Mouse (Mus musculus) neural tube, embryonic 13.5 days (tissue): Measurements from ENCODE around the gene Rtbdn. TPM values are rescaled to one million over a fixed set of nuclear protein-coding genes. Genes with fewer than 3 reads are reported as not detected.

Experiments used
- ATAC-seq: fragments of 200-750 bp; cut with Nextera tagmentation; 2 replicates; pipeline ENCODE4 v1.8.0; 2017; ENCODE audit warnings: low read depth, mild to moderate bottlenecking, moderate TSS enrichment, moderate library complexity
- H3K27ac ChIP-seq: fragments of 300-500 bp; sonication (generic); replicated peaks from 2 replicates; pipeline ENCODE4 v1.5.1; 2015; ENCODE audit warnings: moderate library complexity, mild to moderate bottlenecking, inconsistent platforms
- H3K27me3 ChIP-seq: fragments of 300-500 bp; sonication (generic); 2 replicates; pipeline ENCODE4 v1.6.1; 2015; ENCODE audit warnings: mild to moderate bottlenecking, inconsistent platforms
- H3K36me3 ChIP-seq: fragments of 300-500 bp; sonication (generic); 2 replicates; pipeline ENCODE4 v1.6.1; 2015; ENCODE audit warnings: mild to moderate bottlenecking, inconsistent platforms
- H3K4me1 ChIP-seq: fragments of 300-500 bp; sonication (generic); replicated peaks from 2 replicates; pipeline ENCODE4 v1.6.1; 2015; ENCODE audit warnings: inconsistent platforms
- H3K4me2 ChIP-seq: fragments of 300-500 bp; sonication (generic); 2 replicates; pipeline ENCODE4 v1.6.1; 2015; ENCODE audit warnings: inconsistent platforms, mild to moderate bottlenecking, moderate library complexity
- H3K4me3 ChIP-seq: fragments of 300-500 bp; sonication (generic); 2 replicates; pipeline ENCODE4 v1.5.1; 2015; ENCODE audit warnings: mild to moderate bottlenecking, inconsistent platforms
- H3K9ac ChIP-seq: fragments of 300-500 bp; sonication (generic); 2 replicates; pipeline ENCODE4 v1.6.1; 2015; ENCODE audit warnings: moderate library complexity, mild to moderate bottlenecking, inconsistent platforms
- H3K9me3 ChIP-seq: fragments of 300-500 bp; sonication (generic); 2 replicates; pipeline ENCODE4 v1.6.1; 2016; ENCODE audit warnings: inconsistent platforms
- WGBS: fragments of 180-500 bp; shearing (Covaris S2); methylation state at CpG from one replicate; pipeline ENCODE4 v1.1.7; 2015; 5-methylcytosine and 5-hydroxymethylcytosine counted together
- polyA plus RNA-seq: library from polyadenylated mRNA; unstranded; fragments of >200 nt; fragmentation: Nextera tagmentation; extraction: Ambion mirVana; gene quantifications from 2 replicates; pipeline ENCODE4 v1.2.1, GENCODE M21; 2015

Rtbdn gene
- polyA plus RNA-seq, 1 experiment from 2014 or later: 1.6 TPM

GRCm38 (mm10) chr8:84928456-84929306, 18.1 kb upstream of the Rtbdn start:
- 4% methylated on average over 48 of the region's 52 CpGs for WGBS
- peak overlapping the region; percentile 27 for H3K4me3 ChIP-seq
- peak overlapping the region; percentile 50 for H3K9ac ChIP-seq
- H3K4me2 ChIP-seq: peak overlapping the region; percentile 52
- H3K36me3 ChIP-seq: peaks cover 79% of the 10 kb centered on the region
- H3K9me3 ChIP-seq: no peaks in the 10 kb centered on the region
- H3K4me1 ChIP-seq: peaks cover 14% of the 10 kb centered on the region
- peak; percentile 60; the same call in 1 of the 2 replicates for ATAC-seq
- H3K27ac ChIP-seq: no peak overlapping the region
- H3K27me3 ChIP-seq: peaks cover 50% of the 10 kb centered on the region

- no peak for ATAC-seq
- Histone ChIP-seq H3K4me3 (no peak overlapping the region), H3K36me3 (peaks cover 60% of the 10 kb centered on the region), H3K27ac (no peak overlapping the region), H3K27me3 (peaks cover 56% of the 10 kb centered on the region), H3K4me2 (no peak overlapping the region), H3K9ac (no peak overlapping the region), H3K9me3 (no peaks in the 10 kb centered on the region), H3K4me1 (peaks cover 33% of the 10 kb centered on the region)
- 85% methylated on average over 13 of the region's 13 CpGs for WGBS
These were observed 16.2 kb upstream of the Rtbdn start for GRCm38 (mm10) chr8:84930582-84930981.

GRCm38 (mm10) chr8:84933767-84934559, 12.8 kb upstream of the Rtbdn start:
- WGBS: 81% methylated on average over 16 of the region's 16 CpGs

GRCm38 (mm10) chr8:84934860-84935259, 11.9 kb upstream of the Rtbdn start:
- Histone ChIP-seq H3K36me3 (peaks cover 30% of the 10 kb centered on the region), H3K27ac (peak overlapping the region; percentile 98), H3K9ac (peak overlapping the region; percentile 94), H3K4me2 (peak overlapping the region; percentile 90), H3K9me3 (no peaks in the 10 kb centered on the region), H3K4me3 (peak overlapping the region; percentile 73), H3K27me3 (peaks cover 58% of the 10 kb centered on the region), H3K4me1 (peaks cover 37% of the 10 kb centered on the region)
- under 1% methylated on average over 15 of the region's 15 CpGs for WGBS
- peak; percentile 72 for ATAC-seq

More at GRCm38 (mm10) chr8:84933767-84934559, 12.8 kb upstream of the Rtbdn start:
- Histone ChIP-seq H3K4me2 (peak overlapping the region; percentile 90), H3K36me3 (peaks cover 33% of the 10 kb centered on the region), H3K4me3 (peak overlapping the region; percentile 73), H3K9me3 (no peaks in the 10 kb centered on the region), H3K27ac (no peak overlapping the region), H3K9ac (peak overlapping the region; percentile 94), H3K27me3 (peaks cover 59% of the 10 kb centered on the region), H3K4me1 (peaks cover 43% of the 10 kb centered on the region)
- no peak for ATAC-seq

GRCm38 (mm10) chr8:84935489-84935888, 11.3 kb upstream of the Rtbdn start:
- Histone ChIP-seq H3K36me3 (peaks cover 24% of the 10 kb centered on the region), H3K27me3 (peaks cover 55% of the 10 kb centered on the region), H3K9me3 (no peaks in the 10 kb centered on the region), H3K4me1 (peaks cover 37% of the 10 kb centered on the region), H3K4me3 (peak overlapping the region; percentile 73), H3K27ac (peak overlapping the region; percentile 98), H3K9ac (peak overlapping the region; percentile 94), H3K4me2 (peak overlapping the region; percentile 90)
- WGBS: 4% methylated on average over 14 of the region's 14 CpGs
- peak; percentile 36; the same call in 1 of the 2 replicates for ATAC-seq

GRCm38 (mm10) chr8:84936041-84936961, 10.5 kb upstream of the Rtbdn start:
- ATAC-seq: peak; percentile 55
- H3K9me3 ChIP-seq: no peaks in the 10 kb centered on the region
- WGBS: 19% methylated on average over 23 of the region's 23 CpGs

GRCm38 (mm10) chr8:84936962-84937546, 9.7 kb upstream of the Rtbdn start, which contains the start of gene Mast1:
Mast1 (minus strand) TSS chr8:84937359.
- Histone ChIP-seq H3K4me2 (peak within 1 kb of the TSS; percentile 90), H3K9me3 (no peaks in the 10 kb centered on the region), H3K4me3 (peak within 1 kb of the TSS; percentile 73), H3K27ac (peak within 1 kb of the TSS; percentile 98), H3K4me1 (peaks cover 37% of the 10 kb centered on the region), H3K9ac (peak within 1 kb of the TSS; percentile 94), H3K36me3 (peaks cover 9% of the 10 kb centered on the region), H3K27me3 (peaks cover 53% of the 10 kb centered on the region)
- WGBS: under 1% methylated on average over 50 of the region's 50 CpGs
- ATAC-seq: peak; percentile 55

More at GRCm38 (mm10) chr8:84936041-84936961, 10.5 kb upstream of the Rtbdn start:
- Histone ChIP-seq H3K36me3 (peaks cover 16% of the 10 kb centered on the region), H3K27ac (peak overlapping the region; percentile 98), H3K4me2 (peak overlapping the region; percentile 90), H3K4me3 (peak overlapping the region; percentile 73), H3K9ac (peak overlapping the region; percentile 94), H3K4me1 (peaks cover 37% of the 10 kb centered on the region), H3K27me3 (peaks cover 57% of the 10 kb centered on the region)

- H3K9ac ChIP-seq: peak overlapping the region; percentile 94; the same call in 1 of the 2 replicates
- peak overlapping the region; percentile 40; the same call in 1 of the 2 replicates for H3K27ac ChIP-seq
- H3K27me3 ChIP-seq: peaks cover 51% of the 10 kb centered on the region
- H3K4me3 ChIP-seq: peak overlapping the region; percentile 73
- H3K9me3 ChIP-seq: no peaks in the 10 kb centered on the region
- 64% methylated on average over 13 of the region's 13 CpGs for WGBS
- peaks cover 37% of the 10 kb centered on the region for H3K4me1 ChIP-seq
- peaks cover under 1% of the 10 kb centered on the region for H3K36me3 ChIP-seq
- H3K4me2 ChIP-seq: peak overlapping the region; percentile 90
- ATAC-seq: no peak
These were observed 8.9 kb upstream of the Rtbdn start for GRCm38 (mm10) chr8:84937620-84938485.

GRCm38 (mm10) chr8:84943699-84944098, 3.1 kb upstream of the Rtbdn start:
- Histone ChIP-seq H3K36me3 (no peaks in the 10 kb centered on the region), H3K27ac (no peak overlapping the region), H3K4me3 (peak overlapping the region; percentile 56; the same call in 1 of the 2 replicates), H3K27me3 (peaks cover 76% of the 10 kb centered on the region), H3K4me2 (peak overlapping the region; percentile 67; the same call in 1 of the 2 replicates), H3K9me3 (no peaks in the 10 kb centered on the region), H3K4me1 (peaks cover 37% of the 10 kb centered on the region), H3K9ac (no peak overlapping the region)
- no peak for ATAC-seq
- WGBS: 20% methylated on average over 4 of the region's 4 CpGs

- H3K27ac ChIP-seq: no peak overlapping the region
- no peaks in the 10 kb centered on the region for H3K9me3 ChIP-seq
- H3K27me3 ChIP-seq: peaks cover 74% of the 10 kb centered on the region
- peak overlapping the region; percentile 67 for H3K4me2 ChIP-seq
- peak overlapping the region; percentile 56 for H3K4me3 ChIP-seq
- peak overlapping the region; percentile 73 for H3K9ac ChIP-seq
- peaks cover 37% of the 10 kb centered on the region for H3K4me1 ChIP-seq
- under 1% methylated on average over 26 of the region's 26 CpGs for WGBS
- no peak for ATAC-seq
- no peaks in the 10 kb centered on the region for H3K36me3 ChIP-seq
These were observed 2.2 kb upstream of the Rtbdn start for GRCm38 (mm10) chr8:84944478-84945160.
